Mouse (Mus musculus) ES-E14 (cell line): ENCODE measurements around the gene Btbd6.

Experiments
- HCFC1 ChIP-seq: IDR thresholded peaks from 2 replicates; pipeline ENCODE4 v1.6.1; 2012; ENCODE audit warnings: low read length, inconsistent platforms, borderline replicate concordance; ENCODE audit not compliant: insufficient read depth
- MAFK ChIP-seq: IDR thresholded peaks from 2 replicates; pipeline ENCODE4 v1.6.1; 2014; ENCODE audit warnings: mild to moderate bottlenecking, low read depth, low read length, inconsistent platforms; ENCODE audit not compliant: insufficient read depth
- ZC3H11A ChIP-seq: IDR thresholded peaks from 2 replicates; pipeline ENCODE4 v1.6.1; 2012; ENCODE audit warnings: low read depth, mild to moderate bottlenecking, inconsistent platforms, low read length, borderline replicate concordance

GRCm38 (mm10) chr12:112999569-113000293 is 23.4 kb downstream of the Btbd6 start:
- TF ChIP-seq MAFK (no peak), ZC3H11A (no peak), HCFC1 (no peak)
